Mouse (Mus musculus) thymus, postnatal 0 days (tissue): Measurements from ENCODE around the gene Lrp1. TPM values are rescaled to one million over a fixed set of nuclear protein-coding genes. Genes with fewer than 3 reads are reported as not detected.
"Not testable (repeated sequence)": the region's sequence is repeated elsewhere in the genome, so short reads cannot be mapped to it uniquely, and the experiment has no call there.

ENCODE experiments used
- DNase-seq: peaks from one replicate; pipeline ENCODE4 v3.0.0-alpha.2; 2015; ENCODE audit warnings: low spot score
- polyA plus RNA-seq: library from polyadenylated mRNA; unstranded; fragments of >200 nt; fragmentation: Nextera tagmentation; extraction: Ambion mirVana; gene quantifications from 2 replicates; pipeline ENCODE4 v1.2.1, GENCODE M21; 2015

The Lrp1 gene
- polyA plus RNA-seq = 8.0 and 8.6 TPM in 2 replicates

GRCm38 (mm10) chr10:127620406-127621190 is at the start of gene Lrp1:
Lrp1 (minus strand) TSS chr10:127621148.
- DNase-seq = peak; percentile 33

DNA sequence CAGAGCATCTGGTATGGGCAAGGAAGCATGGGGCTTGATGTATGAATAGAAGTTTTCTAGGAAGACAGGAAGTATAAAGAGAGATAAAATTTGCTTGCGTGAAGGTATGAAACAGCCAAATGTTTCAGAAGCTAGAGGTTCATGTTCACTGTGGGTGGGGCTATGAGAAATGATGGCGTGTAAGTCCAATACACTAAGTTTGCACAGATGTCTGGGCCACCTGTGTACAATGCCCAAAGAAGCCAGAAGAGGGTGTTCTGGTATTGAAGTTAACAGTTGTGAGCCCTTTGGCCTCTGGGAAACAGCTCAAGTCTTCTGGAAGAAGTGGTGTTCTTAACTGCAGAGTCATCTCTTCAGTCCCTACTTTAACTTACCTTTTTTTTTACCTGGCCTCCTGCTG is 49.2 kb upstream of the Lrp1 start:
- DNase-seq = no peak

GRCm38 (mm10) chr10:127669170-127669569 is 48.2 kb upstream of the Lrp1 start:
- no peak for DNase-seq

- DNase-seq = peak; percentile 74
Observed at GRCm38 (mm10) chr10:127668093-127669050, 47.4 kb upstream of the Lrp1 start, which contains the start of gene Nab2. Nab2 (minus strand) TSS chr10:127668568.

DNA sequence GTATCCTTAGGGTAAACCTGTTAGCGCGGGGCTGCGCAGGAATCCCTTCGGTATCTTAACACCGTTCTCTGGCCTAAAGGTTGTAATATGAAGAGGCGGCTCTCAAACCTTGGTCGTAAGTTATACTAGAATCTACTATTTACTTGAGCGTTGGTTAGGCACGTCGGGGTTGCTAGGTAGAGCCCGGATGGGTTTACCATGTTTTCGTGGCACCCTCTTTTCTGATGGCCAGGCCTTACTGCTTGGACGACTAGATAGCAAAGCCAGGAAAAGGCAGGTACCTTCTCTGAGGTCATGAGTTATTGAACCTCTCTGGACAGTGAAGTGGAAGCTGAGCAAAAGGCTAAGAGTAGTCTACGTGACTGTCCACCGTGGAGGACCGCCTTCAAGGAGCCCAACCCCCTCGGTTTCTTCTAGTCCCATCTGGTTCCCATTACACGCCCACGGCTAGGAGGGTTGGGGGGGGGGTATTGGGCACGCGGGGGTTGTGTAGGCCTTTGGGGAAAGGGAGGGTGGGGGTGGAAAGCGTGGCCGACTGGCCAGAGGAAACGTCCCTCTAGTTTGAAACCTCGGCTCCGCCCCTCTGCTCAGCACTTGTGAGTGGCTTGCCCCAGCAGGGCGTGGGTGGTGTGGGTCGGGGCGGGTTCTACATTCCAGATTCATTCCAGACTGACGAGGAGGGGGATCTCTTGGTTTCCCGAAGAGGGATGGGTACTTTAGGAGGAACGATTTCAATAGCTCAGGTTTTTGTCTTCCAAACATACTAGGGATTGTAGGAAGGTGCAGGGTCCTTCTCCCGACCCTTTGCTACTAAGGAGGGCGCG is 46.5 kb upstream of the Lrp1 start:
- peak; percentile 52 for DNase-seq

DNA sequence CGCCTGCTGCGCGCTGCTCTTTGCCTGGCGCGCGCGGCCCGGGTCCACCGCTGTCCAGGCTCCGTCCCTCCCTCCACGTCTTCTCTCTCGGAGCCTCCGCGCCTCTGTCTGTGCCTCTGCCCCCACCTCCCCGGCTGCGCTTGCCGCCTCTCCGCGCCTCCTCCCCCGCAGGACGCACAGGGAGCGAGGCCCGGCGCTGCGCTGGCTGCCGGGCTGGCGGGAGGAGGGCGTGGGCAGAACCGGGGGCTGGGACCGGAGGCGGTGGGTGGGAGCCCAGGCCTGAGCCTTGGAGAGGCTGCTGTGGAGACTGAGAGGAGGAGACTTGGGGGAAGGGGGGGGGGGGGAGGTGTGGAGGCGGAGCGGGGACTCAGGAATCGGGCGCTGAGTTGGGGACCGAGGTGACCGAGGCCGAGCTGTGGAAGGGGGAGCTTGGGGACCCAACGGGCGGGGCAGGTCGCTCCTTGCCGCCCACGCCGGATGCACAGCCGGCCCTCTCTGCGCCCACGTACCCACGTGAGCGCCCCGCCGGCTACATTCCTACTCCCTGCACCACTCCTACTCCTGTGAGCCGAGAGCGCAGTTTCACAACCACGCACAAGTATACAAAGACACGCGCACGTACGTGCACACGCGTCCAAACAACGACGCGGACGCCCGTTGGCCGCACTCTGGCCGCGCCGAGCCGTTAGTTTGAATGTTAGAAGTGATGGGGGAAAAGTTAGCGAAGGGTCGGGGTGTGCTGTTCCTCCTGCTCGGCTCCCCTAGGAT is 45.7 kb upstream of the Lrp1 start, which contains the start of gene Nemp1:
Nemp1 (plus strand) TSS at position 401 of the 768 bp plus-strand sequence.
- peak; percentile 62 for DNase-seq

GRCm38 (mm10) chr10:127665366-127666181 is 44.6 kb upstream of the Lrp1 start:
- no peak for DNase-seq

- DNase-seq = no peak
Observed at GRCm38 (mm10) chr10:127664891-127665290, 43.9 kb upstream of the Lrp1 start.

GRCm38 (mm10) chr10:127664166-127664565 is 43.2 kb upstream of the Lrp1 start:
- DNase-seq = no peak

- no peak for DNase-seq
Observed at GRCm38 (mm10) chr10:127663590-127663989, 42.6 kb upstream of the Lrp1 start.

DNA sequence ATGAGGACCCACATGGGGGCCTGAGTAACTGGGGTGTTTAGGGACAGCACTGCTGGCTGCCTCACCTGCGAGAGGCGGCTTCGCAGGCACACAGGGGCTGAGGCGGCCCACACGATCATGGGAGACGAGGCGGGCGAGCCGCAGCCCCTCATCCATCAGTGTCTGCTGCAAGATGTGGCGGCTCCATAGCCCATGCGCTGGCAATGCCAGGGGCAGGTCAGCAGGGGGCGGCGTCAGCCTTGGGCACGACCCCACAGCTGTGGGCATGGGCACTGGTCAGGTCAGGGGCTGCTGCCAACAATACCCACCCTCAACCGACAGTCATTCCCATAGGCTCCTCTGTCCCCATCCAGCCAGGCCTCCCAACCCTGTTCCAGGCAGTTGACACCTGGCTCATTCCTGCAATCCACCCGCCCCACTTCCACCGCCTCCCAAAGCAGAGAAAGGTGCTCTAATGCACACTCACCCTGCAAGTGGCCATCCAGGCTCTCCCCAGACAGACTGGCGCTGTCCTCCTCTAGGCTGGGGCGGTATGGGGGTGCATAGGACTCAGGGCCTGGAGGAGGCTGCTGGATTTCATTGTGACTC is 41.8 kb upstream of the Lrp1 start:
- DNase-seq = peak; percentile 32

DNA sequence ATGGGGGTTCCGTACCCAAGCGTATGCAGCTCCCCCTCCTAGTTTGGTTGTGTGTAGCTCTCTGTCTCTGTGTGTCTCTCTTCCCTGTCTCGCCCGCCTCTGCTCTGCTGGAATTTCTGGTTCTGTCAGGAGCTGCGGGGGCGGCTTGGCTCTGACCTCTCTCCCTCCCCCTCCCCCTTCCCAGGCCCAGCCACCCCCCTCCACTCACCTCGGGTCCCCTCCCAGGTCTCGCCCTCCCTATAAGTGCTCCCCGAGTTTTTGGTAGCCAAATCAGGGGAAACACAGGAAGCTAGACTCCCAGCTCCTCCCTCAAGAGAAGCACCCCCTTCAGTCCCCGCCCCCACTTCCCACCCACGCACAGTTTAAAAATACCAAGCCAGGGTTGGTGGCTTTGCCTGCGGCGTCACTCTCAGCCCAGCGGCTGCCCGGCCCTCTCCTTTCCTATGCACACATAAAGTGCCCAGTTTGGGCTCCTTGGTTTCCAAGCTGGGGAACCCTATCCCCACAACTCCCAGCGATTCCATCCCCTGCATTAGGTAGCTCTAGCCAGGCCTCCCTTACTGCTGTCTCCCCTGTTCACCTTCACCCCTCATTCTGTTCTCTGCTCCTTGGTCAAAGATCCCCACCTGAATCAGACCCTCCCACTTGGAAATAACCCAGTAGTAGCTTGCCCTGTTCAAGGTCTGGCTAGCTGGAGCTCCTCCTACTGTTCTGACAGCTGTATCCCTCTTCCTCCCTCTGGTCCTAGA is 41.1 kb upstream of the Lrp1 start:
- DNase-seq = peak; percentile 81

- DNase-seq = no peak
Observed at GRCm38 (mm10) chr10:127661291-127661914, 40.5 kb upstream of the Lrp1 start.

DNA sequence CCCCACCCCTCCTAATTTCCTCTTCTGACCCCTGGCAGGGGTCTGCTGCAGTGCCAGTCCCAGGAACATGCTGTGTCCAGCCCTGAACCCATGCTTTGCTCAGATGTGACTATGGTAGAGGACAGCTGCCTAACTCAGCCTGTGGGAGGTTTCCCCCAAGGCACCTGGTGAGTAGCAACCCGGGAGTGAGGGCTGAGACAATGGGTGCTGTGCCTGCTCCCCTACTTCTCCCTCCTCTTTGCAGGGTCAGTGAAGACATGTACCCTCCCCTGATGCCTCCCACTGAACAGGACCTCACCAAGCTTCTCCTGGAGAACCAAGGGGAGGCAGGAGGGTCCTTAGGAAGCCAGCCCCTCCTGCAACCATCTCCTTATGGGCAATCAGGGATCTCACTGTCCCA is 38.6 kb upstream of the Lrp1 start:
- DNase-seq = no peak

GRCm38 (mm10) chr10:127658076-127658475 is 37.1 kb upstream of the Lrp1 start:
- no peak for DNase-seq

GRCm38 (mm10) chr10:127657617-127658016 is 36.7 kb upstream of the Lrp1 start:
- not testable (repeated sequence) for DNase-seq

GRCm38 (mm10) chr10:127654970-127655579 is 34.1 kb upstream of the Lrp1 start:
- no peak for DNase-seq
